Mouse (Mus musculus): ENCODE measurements around the gene Hdac5. TPM values are rescaled to one million over a fixed set of nuclear protein-coding genes. Genes with fewer than 3 reads are reported as not detected.
A peak's percentile ranks its signal among the peaks of the same experiment; 100 is the strongest.

The Hdac5 gene
- polyA plus RNA-seq, 1 experiment from 2014 or later, result 129 TPM

DNA sequence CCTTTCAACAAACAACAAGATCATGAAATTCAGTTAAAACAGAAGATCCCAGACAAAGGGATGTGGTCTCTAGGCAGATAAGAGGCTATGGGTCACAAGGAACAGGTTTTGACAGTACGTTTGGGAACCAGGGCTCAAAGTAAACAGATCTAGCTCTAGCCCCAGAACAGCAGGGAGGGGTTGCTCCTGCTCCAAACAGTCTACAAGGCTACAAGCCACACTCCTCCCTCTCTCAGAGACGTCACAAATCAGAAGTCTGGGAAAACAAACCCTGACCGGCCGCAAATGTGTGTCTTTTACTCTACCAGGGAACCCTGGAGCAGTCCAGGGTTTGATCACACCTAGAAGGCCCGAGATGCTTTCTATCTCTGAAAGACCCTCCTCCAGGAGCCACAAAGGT lies 19.0 kb downstream of the Hdac5 start:
- H3K9me3 ChIP-seq, result no peaks in the 10 kb centered on the region
- no peak overlapping the region for H3K4me3 ChIP-seq
- H3K9ac ChIP-seq (replicated peaks), result no peak overlapping the region
- peaks cover 80% of the 10 kb centered on the region for H3K4me1 ChIP-seq
- WGBS, result 79% methylated on average over 5 of the region's 5 CpGs
- ATAC-seq (replicated peaks), result no peak
- H3K27me3 ChIP-seq, result no peaks in the 10 kb centered on the region
- H3K27ac ChIP-seq (replicated peaks), result no peak overlapping the region
- peaks cover 10% of the 10 kb centered on the region for H3K36me3 ChIP-seq
- no peak overlapping the region for H3K4me2 ChIP-seq (replicated peaks)

DNA sequence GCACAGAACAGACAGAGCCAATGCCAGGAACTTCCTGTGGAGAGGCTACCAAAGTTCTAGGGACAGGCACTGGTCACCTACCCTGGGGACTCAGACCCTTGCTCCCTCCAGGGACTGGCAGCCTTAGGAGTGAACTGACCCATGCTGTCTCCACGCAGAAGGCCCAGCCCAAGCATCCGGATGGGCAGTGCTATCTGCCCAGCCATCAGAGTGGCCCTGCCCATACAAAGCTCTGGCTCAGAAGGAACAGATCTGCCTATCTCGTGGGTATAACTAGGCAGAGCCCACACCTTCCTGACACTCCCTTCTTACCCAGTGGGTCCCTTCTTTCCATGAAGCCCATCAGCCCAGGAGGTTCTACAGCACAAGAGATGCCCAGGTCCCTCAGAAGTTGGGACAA lies 19.8 kb downstream of the Hdac5 start:
- Histone ChIP-seq H3K27me3 (no peaks in the 10 kb centered on the region), H3K9me3 (no peaks in the 10 kb centered on the region), H3K9ac (replicated peaks) (no peak overlapping the region), H3K4me2 (replicated peaks) (no peak overlapping the region), H3K4me3 (no peak overlapping the region), H3K27ac (replicated peaks) (no peak overlapping the region), H3K4me1 (peaks cover 72% of the 10 kb centered on the region), H3K36me3 (peaks cover 16% of the 10 kb centered on the region)
- no peak for ATAC-seq (replicated peaks)
- 73% methylated on average over 3 of the region's 3 CpGs for WGBS

DNA sequence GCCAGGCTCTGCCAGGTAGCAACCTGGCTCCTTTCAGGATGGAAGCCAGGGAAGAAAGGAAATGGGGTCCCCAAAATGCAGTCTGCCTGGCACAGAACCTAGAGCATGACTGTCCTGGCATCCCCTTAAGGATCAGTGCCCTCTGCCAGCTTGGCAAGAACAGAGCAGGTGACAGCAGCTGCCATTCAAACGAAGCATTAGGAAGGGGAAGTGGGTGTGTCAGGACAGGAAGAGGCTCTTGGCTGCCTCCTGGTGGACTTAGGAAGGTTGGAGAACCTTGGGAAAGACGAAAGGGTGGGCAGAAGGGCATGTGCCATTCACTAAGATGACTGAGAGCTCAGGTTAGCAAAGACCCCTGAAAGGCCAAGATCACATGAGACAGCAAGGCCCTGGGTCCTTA lies 20.2 kb downstream of the Hdac5 start:
- Histone ChIP-seq H3K27me3 (no peaks in the 10 kb centered on the region), H3K27ac (replicated peaks) (peak overlapping the region; percentile 49), H3K4me2 (replicated peaks) (no peak overlapping the region), H3K4me1 (peaks cover 68% of the 10 kb centered on the region), H3K4me3 (no peak overlapping the region), H3K36me3 (peaks cover 20% of the 10 kb centered on the region), H3K9ac (replicated peaks) (no peak overlapping the region), H3K9me3 (no peaks in the 10 kb centered on the region)
- no peak for ATAC-seq (replicated peaks)
- WGBS, result 18% methylated on average over 2 of the region's 2 CpGs

DNA sequence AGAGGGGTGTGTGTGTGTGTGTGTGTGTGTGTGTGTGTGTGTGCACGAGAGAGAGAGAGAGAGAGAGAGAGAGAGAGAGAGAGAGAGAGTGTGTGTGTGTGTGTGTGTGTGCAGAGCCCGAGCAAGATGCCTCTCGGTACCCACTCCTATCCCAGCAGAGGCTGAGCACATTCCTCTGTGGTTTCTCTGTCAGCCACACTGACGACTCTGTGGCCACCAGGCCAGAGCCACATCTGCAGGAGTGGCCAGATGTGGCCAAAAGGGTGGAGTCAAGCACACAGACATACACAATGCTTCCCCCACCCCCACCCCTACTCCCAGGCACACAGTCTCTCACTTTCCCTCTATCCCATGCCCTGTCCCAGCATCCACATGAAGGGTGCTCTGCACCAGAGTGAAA lies 21.1 kb downstream of the Hdac5 start:
- Histone ChIP-seq H3K4me1 (peaks cover 59% of the 10 kb centered on the region), H3K27ac (replicated peaks) (peak overlapping the region; percentile 73; the same call in 1 of the 2 replicates), H3K4me2 (replicated peaks) (no peak overlapping the region), H3K36me3 (peaks cover 29% of the 10 kb centered on the region), H3K9ac (replicated peaks) (no peak overlapping the region), H3K27me3 (no peaks in the 10 kb centered on the region), H3K9me3 (no peaks in the 10 kb centered on the region), H3K4me3 (no peak overlapping the region)
- WGBS, result 41% methylated on average over 3 of the region's 4 CpGs
- ATAC-seq (replicated peaks), result no peak

DNA sequence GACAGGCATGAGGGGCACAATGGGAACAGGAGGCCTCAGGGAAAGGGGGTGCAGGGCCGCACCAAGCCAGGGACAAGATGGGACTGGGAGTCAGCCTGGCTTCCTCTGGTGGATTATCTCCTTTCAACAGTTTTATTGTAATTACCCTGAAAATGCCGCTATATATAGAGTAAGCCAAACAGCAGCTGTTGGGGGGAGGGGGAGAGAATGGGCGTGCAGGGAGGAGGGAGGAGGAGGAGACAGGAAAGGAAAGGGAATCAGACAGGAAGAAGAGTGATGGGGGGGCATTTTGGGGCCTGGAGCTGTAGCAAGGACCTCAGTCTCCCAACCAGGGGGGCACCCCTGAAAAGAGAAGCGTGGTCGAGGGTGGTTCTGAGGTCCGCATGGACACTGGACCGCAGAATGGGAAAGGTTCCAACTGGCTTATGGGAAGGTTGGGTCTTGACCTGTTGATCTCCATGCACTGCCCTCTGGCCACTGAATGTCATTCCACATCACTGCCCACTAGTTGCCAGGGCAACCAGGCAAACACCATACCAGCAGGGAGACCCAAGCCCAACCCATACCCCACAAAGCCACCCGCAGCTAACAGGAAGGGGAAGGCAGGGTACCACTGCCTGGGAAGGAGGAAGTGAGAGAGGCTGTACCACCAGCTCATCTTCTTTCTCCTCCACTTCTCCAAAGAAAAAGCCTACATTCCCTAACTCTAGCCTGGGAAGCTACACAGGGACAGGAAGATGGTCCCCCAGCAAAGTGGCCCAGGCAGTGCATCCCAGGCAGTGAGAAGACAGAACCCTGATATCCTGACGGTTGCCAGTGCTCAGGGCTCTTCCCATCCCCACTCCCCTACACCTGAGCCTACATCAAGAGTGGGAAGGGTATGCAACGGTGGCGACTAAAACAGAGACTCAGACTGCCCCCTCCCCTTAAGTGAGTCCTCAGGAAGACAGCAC lies 21.9 kb downstream of the Hdac5 start:
- 42% methylated on average over 11 of the region's 11 CpGs for WGBS
- Histone ChIP-seq H3K4me2 (replicated peaks) (0 out of 2 replicates have a peak overlapping the region, but pooled peaks have one; percentile 0), H3K36me3 (peaks cover 34% of the 10 kb centered on the region), H3K4me1 (peaks cover 55% of the 10 kb centered on the region), H3K27me3 (no peaks in the 10 kb centered on the region), H3K9me3 (no peaks in the 10 kb centered on the region), H3K4me3 (no peak overlapping the region), H3K27ac (replicated peaks) (peak overlapping the region; percentile 73), H3K9ac (replicated peaks) (0 out of 2 replicates have a peak overlapping the region, but pooled peaks have one; percentile 4)
- ATAC-seq (replicated peaks), result peak; percentile 70

DNA sequence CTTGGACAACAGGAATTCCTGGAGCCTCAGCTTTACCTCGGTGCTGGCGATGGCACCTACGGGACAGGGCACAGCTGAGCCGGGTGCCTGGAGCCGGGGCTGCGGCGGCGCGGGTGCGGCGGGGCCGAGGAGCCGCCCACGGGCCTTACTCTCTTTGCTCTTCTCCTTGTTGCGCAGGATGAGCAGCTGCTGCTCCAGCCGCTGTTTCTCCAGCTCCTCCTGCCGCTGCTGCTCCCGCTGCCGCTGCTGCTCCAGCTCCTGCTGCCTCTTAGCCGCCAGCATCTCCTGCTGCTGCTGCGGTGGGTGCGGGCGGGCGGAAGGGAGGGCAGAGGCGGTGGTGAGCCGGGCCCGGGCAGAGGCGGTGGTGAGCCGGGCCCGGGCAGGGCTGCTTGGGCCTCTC lies 23.5 kb downstream of the Hdac5 start:
- H3K4me1 ChIP-seq, result peaks cover 44% of the 10 kb centered on the region
- H3K9me3 ChIP-seq, result no peaks in the 10 kb centered on the region
- no peak overlapping the region for H3K4me3 ChIP-seq
- no peaks in the 10 kb centered on the region for H3K27me3 ChIP-seq
- H3K27ac ChIP-seq (replicated peaks), result peak overlapping the region; percentile 73
- H3K9ac ChIP-seq (replicated peaks), result no peak overlapping the region
- 57% methylated on average over 30 of the region's 30 CpGs for WGBS
- no peak overlapping the region for H3K4me2 ChIP-seq (replicated peaks)
- no peak for ATAC-seq (replicated peaks)
- H3K36me3 ChIP-seq, result peaks cover 49% of the 10 kb centered on the region

DNA sequence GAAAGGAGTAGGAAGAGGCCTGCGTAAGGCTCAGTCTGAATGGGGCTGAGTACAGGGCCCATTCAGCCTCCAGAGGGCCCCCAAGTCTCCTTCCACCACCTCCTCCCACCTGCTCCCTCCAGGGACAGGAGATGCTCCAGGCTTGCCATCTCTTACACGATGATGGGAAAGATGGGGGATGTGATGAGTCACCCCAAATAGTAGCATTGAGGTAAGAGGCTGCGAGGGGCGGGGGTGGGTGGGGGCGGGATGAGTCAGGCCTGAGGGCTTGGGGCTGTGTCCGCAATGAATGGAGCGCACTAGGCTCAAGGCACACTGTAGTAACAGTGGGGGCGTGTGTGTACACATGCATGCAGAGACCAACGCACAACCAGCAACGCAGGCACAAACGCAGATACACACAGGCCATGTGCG lies 28.6 kb downstream of the Hdac5 start:
- WGBS, result 77% methylated on average over 12 of the region's 12 CpGs
- no peak for ATAC-seq (replicated peaks)
- H3K4me1 ChIP-seq, result peaks cover 2% of the 10 kb centered on the region; the same call in 1 of the 2 replicates
- H3K4me3 ChIP-seq, result no peak overlapping the region
- H3K36me3 ChIP-seq, result peaks cover 92% of the 10 kb centered on the region
- H3K9ac ChIP-seq (replicated peaks), result no peak overlapping the region
- no peaks in the 10 kb centered on the region for H3K27me3 ChIP-seq
- no peak overlapping the region for H3K27ac ChIP-seq (replicated peaks)
- no peak overlapping the region for H3K4me2 ChIP-seq (replicated peaks)
- H3K9me3 ChIP-seq, result no peaks in the 10 kb centered on the region

DNA sequence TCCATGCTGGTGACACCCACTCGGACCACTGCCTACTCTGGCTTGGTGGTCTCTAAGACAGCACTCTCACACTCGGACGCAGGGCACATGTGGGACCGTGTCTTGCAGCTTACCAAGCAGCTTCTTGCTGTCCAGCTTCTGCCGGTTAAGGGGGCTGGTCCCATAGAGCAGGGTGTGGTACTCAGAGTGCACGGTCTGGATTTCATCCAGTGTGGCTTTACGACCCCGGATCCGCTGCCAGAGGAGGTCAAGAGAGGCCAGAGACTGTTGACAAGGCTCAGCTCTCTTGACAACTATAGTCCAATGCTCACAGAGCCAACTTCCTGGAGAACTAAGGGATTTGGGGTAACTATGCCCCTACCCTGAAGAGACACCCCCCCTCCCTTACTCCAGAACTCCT lies 30.1 kb downstream of the Hdac5 start:
- H3K27me3 ChIP-seq, result no peaks in the 10 kb centered on the region
- no peak overlapping the region for H3K27ac ChIP-seq (replicated peaks)
- H3K4me3 ChIP-seq, result no peak overlapping the region
- WGBS, result 89% methylated on average over 9 of the region's 9 CpGs
- ATAC-seq (replicated peaks), result no peak
- no peaks in the 10 kb centered on the region for H3K9me3 ChIP-seq
- no peak overlapping the region for H3K4me2 ChIP-seq (replicated peaks)
- no peaks in the 10 kb centered on the region for H3K4me1 ChIP-seq
- peaks cover 95% of the 10 kb centered on the region for H3K36me3 ChIP-seq
- H3K9ac ChIP-seq (replicated peaks), result no peak overlapping the region

DNA sequence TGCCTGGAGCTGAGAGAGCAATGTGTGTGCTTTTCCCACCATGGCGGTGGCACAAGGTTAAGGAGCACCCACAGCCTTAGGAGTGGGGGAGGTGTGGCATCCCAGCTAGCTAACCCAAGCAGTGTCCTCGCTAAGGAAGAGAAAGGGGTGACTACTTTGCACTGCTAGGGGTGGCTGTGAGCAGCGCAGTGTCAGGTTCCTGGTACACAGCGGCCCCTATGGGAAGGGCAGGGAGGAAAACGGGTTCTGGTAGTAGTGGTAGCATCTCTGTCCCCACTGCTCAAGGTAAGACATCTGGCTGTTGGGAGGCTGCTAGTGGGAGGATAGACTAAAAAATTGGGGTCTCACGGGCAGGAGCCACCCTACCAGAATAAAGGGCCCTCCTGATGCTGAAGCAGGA lies 31.7 kb downstream of the Hdac5 start:
- Histone ChIP-seq H3K36me3 (peaks cover 86% of the 10 kb centered on the region), H3K27me3 (no peaks in the 10 kb centered on the region), H3K4me1 (no peaks in the 10 kb centered on the region), H3K4me2 (replicated peaks) (no peak overlapping the region), H3K9me3 (no peaks in the 10 kb centered on the region), H3K27ac (replicated peaks) (no peak overlapping the region), H3K4me3 (no peak overlapping the region), H3K9ac (replicated peaks) (no peak overlapping the region)
- ATAC-seq (replicated peaks), result no peak
- WGBS, result 66% methylated on average over 6 of the region's 6 CpGs

DNA sequence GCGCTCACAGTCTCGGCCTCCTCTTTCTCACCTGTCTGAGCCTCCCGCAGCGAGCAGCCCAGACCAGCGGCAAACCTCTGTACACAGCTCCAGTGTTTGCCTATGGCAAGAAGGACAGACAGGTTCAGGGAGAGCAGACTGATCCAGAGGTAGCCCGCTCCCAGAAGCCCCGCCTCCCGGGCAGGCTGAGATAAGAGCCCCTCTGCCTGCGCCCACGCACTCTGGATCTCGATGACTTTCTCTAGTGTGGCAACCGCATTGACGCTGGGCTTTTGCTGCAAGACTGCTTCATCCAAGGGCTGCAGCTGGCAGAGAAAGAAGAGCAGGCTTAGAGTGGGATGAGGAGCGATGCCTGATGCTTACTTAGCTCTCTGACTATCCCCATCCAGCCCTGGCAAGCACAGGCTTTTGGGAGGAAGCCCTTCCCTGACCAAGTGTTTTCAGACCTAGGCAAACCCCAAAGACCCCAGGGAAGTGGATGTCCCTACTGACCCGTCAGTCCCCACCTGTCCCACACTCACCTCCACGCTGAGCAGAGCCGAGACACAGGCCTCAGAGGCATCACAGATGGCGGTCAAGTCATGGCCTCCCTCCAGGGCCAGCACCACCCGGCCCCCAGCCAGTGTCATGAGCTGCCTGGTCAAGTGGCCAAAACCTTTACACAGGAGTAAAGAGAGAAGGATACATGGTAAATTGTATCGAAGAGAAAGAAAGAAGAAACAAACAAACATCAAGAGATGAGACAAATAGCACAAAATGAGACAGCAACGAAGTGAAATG lies 33.8 kb downstream of the Hdac5 start:
- Histone ChIP-seq H3K9ac (replicated peaks) (no peak overlapping the region), H3K4me2 (replicated peaks) (no peak overlapping the region), H3K27ac (replicated peaks) (no peak overlapping the region), H3K36me3 (peaks cover 67% of the 10 kb centered on the region), H3K4me3 (no peak overlapping the region), H3K4me1 (no peaks in the 10 kb centered on the region), H3K27me3 (no peaks in the 10 kb centered on the region), H3K9me3 (no peaks in the 10 kb centered on the region)
- no peak for ATAC-seq (replicated peaks)
- WGBS, result 90% methylated on average over 21 of the region's 21 CpGs

DNA sequence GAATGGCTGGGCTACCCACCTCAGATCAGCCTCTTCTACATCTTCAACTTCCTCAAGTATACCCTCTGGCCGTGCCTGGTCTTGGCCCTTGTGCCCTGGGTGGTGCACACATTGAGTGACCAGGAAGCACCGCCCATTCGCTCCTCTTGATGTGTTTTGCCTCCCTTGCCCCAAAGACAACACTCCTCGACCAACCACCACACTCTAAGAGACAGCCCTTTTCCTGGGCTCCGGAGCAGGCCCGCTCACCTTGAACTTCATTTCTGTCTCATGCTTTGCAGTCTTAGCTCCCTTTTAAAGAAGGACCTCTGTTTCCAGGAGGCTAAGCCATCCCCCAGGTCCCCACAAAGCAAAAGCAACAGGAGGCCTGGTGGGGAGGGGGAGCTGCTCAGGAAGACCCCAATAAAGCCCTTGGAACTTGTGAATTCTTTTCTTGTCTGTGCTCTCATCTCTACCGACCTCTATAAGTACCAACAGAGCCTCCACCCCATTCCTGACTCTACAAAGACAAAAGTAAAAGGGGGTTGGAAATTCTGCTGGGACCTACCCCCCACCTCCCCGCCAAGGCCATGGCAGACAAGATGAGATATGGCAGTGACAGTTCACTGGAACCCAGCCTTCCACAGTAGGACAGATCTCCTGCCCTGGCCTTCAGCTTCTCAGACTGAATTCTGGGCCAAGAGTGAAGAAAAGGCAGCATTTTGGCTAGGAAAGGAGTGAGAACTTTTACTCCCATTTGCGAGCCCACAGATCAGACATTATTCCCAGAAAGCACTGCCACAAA lies 36.1 kb downstream of the Hdac5 start:
- WGBS, result 84% methylated on average over 9 of the region's 9 CpGs
- H3K4me3 ChIP-seq, result no peak overlapping the region
- no peak overlapping the region for H3K9ac ChIP-seq (replicated peaks)
- H3K4me2 ChIP-seq (replicated peaks), result no peak overlapping the region
- H3K27ac ChIP-seq (replicated peaks), result no peak overlapping the region
- H3K36me3 ChIP-seq, result peaks cover 46% of the 10 kb centered on the region
- H3K27me3 ChIP-seq, result no peaks in the 10 kb centered on the region
- peaks cover 18% of the 10 kb centered on the region for H3K4me1 ChIP-seq
- no peak for ATAC-seq (replicated peaks)
- H3K9me3 ChIP-seq, result no peaks in the 10 kb centered on the region

Measured in forebrain, embryonic 15.5 days (tissue).